7 mouse cellular contexts compared by ENCODE assay signal in the genomic region with DNA sequence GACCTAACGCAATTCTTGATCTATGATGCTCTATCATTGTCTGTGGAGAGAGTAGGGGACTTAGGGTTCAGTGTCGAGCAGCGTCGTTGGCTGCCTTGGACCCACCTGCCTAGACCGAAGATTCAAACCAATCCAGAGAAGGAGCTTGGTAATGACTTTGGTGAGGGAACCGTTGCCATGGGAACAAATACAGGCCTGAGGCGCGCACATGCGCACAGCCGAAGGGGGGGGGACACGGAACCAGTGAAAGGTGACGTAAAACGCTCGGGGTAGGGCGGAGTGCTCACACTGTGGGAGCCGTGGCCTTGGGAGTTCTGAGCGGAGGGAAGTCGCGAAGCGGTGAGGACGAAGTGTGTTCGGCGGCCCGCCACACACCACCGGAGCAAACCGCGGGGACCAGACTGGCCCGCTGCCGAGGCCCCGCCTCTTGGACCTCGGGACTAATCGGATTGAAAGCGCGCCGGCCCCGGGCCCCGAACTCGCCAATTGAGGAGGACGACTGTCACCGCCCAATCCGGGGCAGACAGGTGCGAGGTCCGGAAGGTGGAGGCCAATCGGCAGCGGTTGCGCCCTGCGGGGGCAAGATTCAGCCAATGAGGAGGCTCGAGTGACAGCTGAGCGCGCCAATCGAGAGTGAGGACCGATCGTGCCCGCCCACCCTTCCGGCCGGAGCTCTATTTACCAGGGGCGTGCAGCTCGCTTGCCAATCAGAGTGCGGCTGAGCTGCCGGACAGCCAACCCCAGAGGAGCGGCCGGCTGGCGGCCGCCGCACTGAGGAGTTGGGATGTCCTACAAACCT. TPM values are rescaled to one million over a fixed set of nuclear protein-coding genes. Genes with fewer than 3 reads are reported as not detected.
DNase-seq lines count a peak whose midpoint lies in the region; ATAC-seq lines count a peak whose summit lies in the region.

Cdk2ap2 (plus strand) TSS at position 541 of the 799 bp plus-strand sequence.

- peaks cover 4% of the 10 kb centered on the region; the same call in 1 of the 2 replicates for H3K4me1 ChIP-seq in embryonic facial prominence, embryonic 11.5 days (ENCODE audit: control insufficient read depth, insufficient read depth, low read length)
- H3K4me1 ChIP-seq in limb, embryonic 10.5 days: peaks cover 54% of the 10 kb centered on the region
- peaks cover 53% of the 10 kb centered on the region for H3K4me1 ChIP-seq in midbrain, embryonic 13.5 days (replicated peaks)

- peaks cover 19% of the 10 kb centered on the region for H3K27me3 ChIP-seq in embryonic facial prominence, embryonic 11.5 days (ENCODE audit: control insufficient read depth, insufficient read depth, low read length)
- H3K27me3 ChIP-seq in limb, embryonic 10.5 days (ENCODE audit: low read depth, poor library complexity, severe bottlenecking): peaks cover 30% of the 10 kb centered on the region
- H3K27me3 ChIP-seq in midbrain, embryonic 13.5 days: peaks cover 6% of the 10 kb centered on the region

- ATAC-seq in embryonic facial prominence, embryonic 11.5 days (replicated peaks; ENCODE audit: insufficient number of reproducible peaks, low FRiP score, low TSS enrichment, low read depth): peak; percentile 92
- ATAC-seq in granulocyte monocyte progenitor cell, adult 5-6 weeks (replicated peaks; ENCODE audit: poor library complexity, severe bottlenecking): peak; percentile 70
- ATAC-seq in midbrain, embryonic 13.5 days: peak; percentile 94

- DNase-seq in adrenal gland, postnatal 14 days: peak; percentile 99
- DNase-seq in embryonic facial prominence, embryonic 11.5 days (ENCODE audit: low spot score): peak; percentile 99
- DNase-seq in kidney, adult 11 months: peak; percentile 100
- DNase-seq in limb, embryonic 10.5 days (ENCODE audit: low spot score): peak; percentile 99
- peak; percentile 99 for DNase-seq in spleen, adult 12 weeks (ENCODE audit: low spot score)

- H3K36me3 ChIP-seq in embryonic facial prominence, embryonic 11.5 days (replicated peaks; ENCODE audit: control insufficient read depth, insufficient read depth, low read depth, low read length): no peaks in the 10 kb centered on the region
- no peaks in the 10 kb centered on the region for H3K36me3 ChIP-seq in limb, embryonic 10.5 days
- H3K36me3 ChIP-seq in midbrain, embryonic 13.5 days: no peaks in the 10 kb centered on the region

- H3K9me3 ChIP-seq in embryonic facial prominence, embryonic 11.5 days (replicated peaks; ENCODE audit: control insufficient read depth, low read length): no peaks in the 10 kb centered on the region
- H3K9me3 ChIP-seq in limb, embryonic 10.5 days (replicated peaks): no peaks in the 10 kb centered on the region
- H3K9me3 ChIP-seq in midbrain, embryonic 13.5 days: no peaks in the 10 kb centered on the region

- H3K4me3 ChIP-seq in embryonic facial prominence, embryonic 11.5 days (ENCODE audit: low read depth, low read length): peak within 1 kb of the TSS; percentile 62
- peak within 1 kb of the TSS; percentile 61 for H3K4me3 ChIP-seq in limb, embryonic 10.5 days
- peak within 1 kb of the TSS; percentile 54 for H3K4me3 ChIP-seq in midbrain, embryonic 13.5 days (replicated peaks)

- H3K4me2 ChIP-seq in embryonic facial prominence, embryonic 11.5 days (ENCODE audit: low read depth, low read length): peak within 1 kb of the TSS; percentile 70
- peak within 1 kb of the TSS; percentile 64 for H3K4me2 ChIP-seq in midbrain, embryonic 13.5 days (replicated peaks)

- peak within 1 kb of the TSS; percentile 53 for H3K9ac ChIP-seq in embryonic facial prominence, embryonic 11.5 days (replicated peaks; ENCODE audit: low read length)
- peak within 1 kb of the TSS; percentile 65 for H3K9ac ChIP-seq in midbrain, embryonic 13.5 days (replicated peaks)

- under 1% methylated on average over 65 of the region's 65 CpGs for WGBS in embryonic facial prominence, embryonic 11.5 days
- under 1% methylated on average over 65 of the region's 65 CpGs for WGBS in limb, embryonic 10.5 days
- under 1% methylated on average over 65 of the region's 65 CpGs for WGBS in midbrain, embryonic 13.5 days

- no peak within 1 kb of the TSS for H3K27ac ChIP-seq in embryonic facial prominence, embryonic 11.5 days (replicated peaks; ENCODE audit: low read depth, low read length)
- peak within 1 kb of the TSS; percentile 82 for H3K27ac ChIP-seq in limb, embryonic 10.5 days
- peak within 1 kb of the TSS; percentile 87 for H3K27ac ChIP-seq in midbrain, embryonic 13.5 days

RNA-seq across cellular contexts. Expression of gene Cdk2ap2, which starts in this region (rescaled TPM):
- 78.4 and 97.1 TPM in 2 replicates for total RNA-seq in adrenal gland, postnatal 14 days (2021)
- polyA plus RNA-seq in embryonic facial prominence, embryonic 11.5 days (2014; fragmentation: Nextera tagmentation; extraction: Ambion mirVana): 58.6 and 69.0 TPM in 2 replicates
- 119 and 155 TPM in 2 replicates for total RNA-seq in granulocyte monocyte progenitor cell, adult 5-6 weeks (2014; fragmentation: Nextera tagmentation)
- 33.7 and 36.5 TPM in 2 replicates for total RNA-seq in granulocyte monocyte progenitor cell, adult 5-6 weeks (2017)
- polyA plus RNA-seq in limb, embryonic 10.5 days (2016; fragmentation: Nextera tagmentation; extraction: Ambion mirVana): 86.7 and 87.0 TPM in 2 replicates
- polyA plus RNA-seq in midbrain, embryonic 13.5 days (2015; fragmentation: Nextera tagmentation; extraction: Ambion mirVana): 78.7 and 82.1 TPM in 2 replicates
